Mouse (Mus musculus): ENCODE results near the gene Dnajb1.

GRCm38 (mm10) chr8:83622389-83622989 lies 14.5 kb downstream of the Dnajb1 start:
- TF ChIP-seq POLR2A (IDR thresholded peaks at IDR 0.05; ENCODE audit: borderline replicate concordance, insufficient read depth, low read length): 0 out of 2 replicates have a peak, but pooled peaks have one; percentile 33
- TF ChIP-seq CTCF (IDR thresholded peaks at IDR 0.05; ENCODE audit: borderline replicate concordance, insufficient read depth, low read depth, low read length): peak; percentile 91
